Mouse (Mus musculus) MEL (cell line): Measurements from ENCODE around the gene Rgcc.

ENCODE experiments used
- POLR2A ChIP-seq, 2 experiments: IDR thresholded peaks; 2 replicates each; pipeline ENCODE4 v1.6.1; 2011 to 2012; ENCODE audit warnings: low read length in 2 of 2, mild to moderate bottlenecking in 2 of 2, control low read depth in 1 of 2, improper control_type of control experiment in 1 of 2, low read depth in 1 of 2, moderate library complexity in 1 of 2; ENCODE audit not compliant: control insufficient read depth in 1 of 2, insufficient read depth in 1 of 2, poor library complexity in 1 of 2
- SIN3A ChIP-seq: IDR thresholded peaks from 2 replicates; pipeline ENCODE4 v1.6.1; 2012; ENCODE audit warnings: low read length, improper control_type of control experiment, inconsistent platforms
- ZC3H11A ChIP-seq: IDR thresholded peaks from 2 replicates; pipeline ENCODE4 v1.6.1; 2012; ENCODE audit warnings: low read depth, mild to moderate bottlenecking, inconsistent platforms, low read length, improper control_type of control experiment
- ZMIZ1 ChIP-seq: IDR thresholded peaks from 2 replicates; pipeline ENCODE4 v1.6.1; 2012; ENCODE audit warnings: low read depth, mild to moderate bottlenecking, inconsistent platforms, low read length, improper control_type of control experiment, moderate library complexity

GRCm38 (mm10) chr14:79287251-79287863 is 14.1 kb downstream of the Rgcc start:
- TF ChIP-seq ZC3H11A (no peak), POLR2A (IDR thresholded peaks at IDR 0.05; ENCODE audit: control insufficient read depth in 1 of 2, insufficient read depth in 1 of 2, low read depth in 1 of 2, low read length in 2 of 2, poor library complexity in 1 of 2) (no peak), ZMIZ1 (no peak), SIN3A (no peak)
